Mouse (Mus musculus) ES-CJ7 (cell line): ENCODE measurements at regions not wholly inside any gene's neighbourhood (a gene's known extent, or its start where the extent isn't known, plus 50 kb on each side); places are given as distances from the start of the nearest gene placed in this dataset.
"Not testable (repeated sequence)": the region's sequence is repeated elsewhere in the genome, so short reads cannot be mapped to it uniquely, and the experiment has no call there.

ENCODE experiments used
- DNase-seq: peaks from one replicate; pipeline ENCODE4 v3.0.0; 2011; ENCODE audit warnings: low read depth, low spot score

DNA sequence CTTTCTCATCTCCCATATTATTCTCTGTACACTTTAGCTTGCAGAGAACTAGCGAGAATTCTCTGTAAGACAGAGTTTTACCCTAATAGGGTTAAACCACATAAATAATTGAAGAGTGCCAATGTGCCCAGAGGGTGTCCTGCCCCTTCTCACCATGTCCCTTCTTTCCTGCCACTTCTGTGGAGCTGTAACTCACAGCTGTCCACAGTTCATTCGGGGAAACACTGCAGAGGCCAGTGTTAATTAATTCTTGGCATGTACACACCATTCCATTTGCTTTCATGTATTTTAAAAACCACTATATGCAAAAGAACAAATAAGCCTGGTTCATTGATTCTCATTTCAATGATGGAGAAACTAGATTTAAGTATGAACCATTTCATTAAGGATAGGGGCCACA, 787.8 kb downstream of the Ets1 start:
- DNase-seq = no peak

DNA sequence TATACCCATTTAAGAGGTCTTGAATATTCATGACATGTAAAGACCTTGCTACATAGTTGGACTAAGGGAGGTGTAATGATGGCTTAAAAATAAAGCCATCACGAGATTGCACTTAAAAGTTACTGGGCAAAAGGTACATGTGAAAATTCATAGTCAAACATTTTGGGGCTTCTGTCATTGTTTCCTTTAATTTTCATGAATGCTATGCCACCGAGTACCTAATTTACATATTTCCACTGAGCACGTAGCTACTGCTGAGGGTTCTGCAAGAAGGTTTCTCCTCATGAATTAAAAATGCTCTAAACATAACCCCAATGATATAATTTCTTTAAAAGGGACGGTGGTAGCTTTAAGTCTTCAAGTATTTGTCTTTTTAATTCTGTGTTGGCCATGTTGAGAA, 800.4 kb downstream of the Ets1 start:
- no peak for DNase-seq

DNA sequence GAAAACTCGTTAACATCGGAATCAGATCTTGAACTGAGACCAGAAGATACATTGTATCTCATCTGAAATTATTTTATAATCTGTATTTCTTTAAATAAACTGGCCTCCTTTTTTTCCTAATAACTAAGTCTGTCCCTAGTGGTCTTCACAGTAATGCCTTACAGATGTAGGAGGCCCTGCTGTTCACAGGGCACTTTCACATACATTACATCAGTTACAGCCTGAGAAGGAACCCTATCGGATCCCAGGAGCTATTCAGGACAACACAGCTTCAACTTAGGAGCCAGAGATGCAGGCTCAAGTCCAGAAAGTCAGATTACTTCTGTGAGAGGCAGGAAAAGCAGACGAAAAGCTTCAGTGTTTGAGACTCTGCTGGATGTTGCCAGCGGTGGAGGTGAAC, 806.2 kb downstream of the Ets1 start:
- no peak for DNase-seq

DNA sequence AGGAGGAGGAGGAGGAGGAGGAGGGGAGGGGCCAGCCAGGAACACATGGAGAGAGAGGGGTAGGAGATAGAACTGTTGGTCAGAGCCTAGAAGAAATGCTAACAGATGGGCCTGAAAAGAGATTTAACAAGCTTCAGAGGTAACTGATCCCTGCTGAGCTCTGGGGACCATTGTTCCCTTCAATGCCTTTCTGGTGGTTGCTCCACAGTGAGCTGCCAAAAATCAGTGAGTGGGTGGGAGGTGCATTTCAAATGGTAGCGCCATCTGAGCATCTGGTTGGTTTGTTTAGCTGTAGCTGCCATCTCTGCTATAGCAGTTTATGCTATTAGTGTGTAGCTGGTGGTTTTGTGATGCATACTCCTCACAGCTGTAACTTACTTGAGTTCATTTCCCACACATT, 809.9 kb downstream of the Ets1 start:
- DNase-seq = no peak

DNA sequence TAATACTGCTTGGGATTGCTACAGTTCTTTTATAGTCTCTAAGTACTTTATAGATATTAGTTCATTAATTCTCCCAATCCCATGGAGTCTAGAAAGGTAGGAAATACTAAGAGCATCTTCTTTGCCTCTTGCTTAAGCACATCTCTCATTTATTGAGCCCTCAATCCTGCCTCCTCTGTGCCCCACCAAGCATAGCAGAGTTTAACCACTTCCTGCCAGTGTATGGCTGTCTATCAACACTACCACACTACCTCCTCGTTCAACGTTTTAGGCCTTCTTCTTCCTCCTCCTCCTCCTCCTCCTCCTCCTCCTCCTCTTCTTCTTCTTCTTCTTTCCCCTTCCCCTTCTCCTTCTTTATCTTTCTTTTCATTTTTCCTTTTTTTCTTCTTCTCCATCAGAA, 839.1 kb downstream of the Ets1 start:
- no peak for DNase-seq

DNA sequence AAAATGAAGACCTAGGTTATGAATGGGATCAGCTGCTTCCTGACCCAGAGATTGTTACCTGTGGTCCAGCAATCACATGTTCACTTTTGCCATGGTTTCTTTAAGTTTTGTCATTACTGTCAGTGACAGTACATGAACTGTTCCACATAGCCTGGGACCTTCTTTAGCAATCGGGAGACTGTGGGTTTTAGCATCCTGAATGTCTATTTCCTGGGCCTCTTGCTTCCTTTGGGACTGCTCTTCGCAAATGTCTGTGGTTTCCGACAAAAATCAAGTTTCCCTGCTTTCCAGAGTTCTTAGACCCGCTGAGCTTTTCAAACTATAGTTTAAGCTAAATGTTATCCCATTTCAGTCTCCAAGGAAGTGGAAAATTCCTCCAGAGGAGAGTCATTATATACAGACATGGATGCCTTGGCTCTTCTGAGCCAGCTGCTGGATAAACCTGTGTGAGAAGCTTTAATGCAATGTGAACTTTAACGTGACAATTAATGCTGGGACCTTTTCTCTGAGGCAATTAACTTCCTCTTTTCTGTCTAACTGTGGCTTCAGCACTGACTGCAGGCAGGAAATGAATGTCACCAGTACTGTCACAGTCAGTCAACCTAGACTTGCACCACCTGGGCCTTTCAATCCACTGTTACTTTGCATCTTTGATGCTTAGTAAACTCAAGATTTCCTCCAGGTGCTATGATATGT, 847.0 kb downstream of the Ets1 start:
- DNase-seq = no peak

DNA sequence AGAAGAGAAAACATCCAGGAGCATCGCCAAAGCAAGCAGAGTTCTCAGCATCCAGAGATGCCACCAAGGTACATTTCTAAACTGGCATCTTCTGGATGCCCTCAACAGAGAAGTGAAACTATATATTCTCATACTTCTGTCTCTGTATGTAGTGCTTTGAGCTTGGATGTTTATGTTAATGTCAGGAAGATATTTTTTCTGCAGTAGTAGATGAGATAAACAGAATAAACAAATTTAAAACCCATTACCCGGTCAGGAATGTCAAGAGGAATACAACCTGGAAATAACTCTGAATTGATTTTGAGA, 847.5 kb downstream of the Ets1 start:
- DNase-seq = no peak

DNA sequence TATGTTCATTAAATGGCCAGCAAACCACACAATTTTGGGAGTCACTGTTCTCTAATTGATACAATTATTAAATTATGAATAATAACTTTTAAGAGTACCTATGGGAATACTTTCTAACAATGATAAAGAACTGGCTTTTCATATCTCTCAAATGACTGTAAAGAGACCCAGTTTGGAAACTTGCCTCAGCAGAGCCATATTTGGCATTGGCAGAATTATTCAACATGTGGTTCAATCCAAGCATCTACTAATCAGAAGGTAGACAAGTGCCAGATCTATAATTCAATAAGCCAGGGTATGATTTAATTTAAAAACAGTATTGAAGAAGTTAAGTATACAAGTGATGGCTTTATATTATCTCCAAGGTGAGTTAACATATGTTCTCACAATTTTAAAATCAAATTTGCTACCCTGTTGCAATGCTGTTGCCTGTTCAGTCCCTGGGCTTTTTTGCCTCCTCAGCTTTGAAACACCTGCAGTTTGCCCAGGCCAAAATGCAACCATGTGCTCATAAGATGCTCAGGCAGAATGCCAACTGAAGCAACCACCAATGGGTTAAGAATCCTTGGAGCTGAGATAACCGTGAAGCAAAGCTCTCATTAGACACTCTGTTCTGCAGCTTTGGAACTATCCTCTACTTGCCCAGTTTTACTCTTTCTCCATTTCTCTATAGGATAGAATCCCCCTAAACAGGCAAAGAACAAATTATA, 897.2 kb downstream of the Ets1 start:
- DNase-seq = no peak

DNA sequence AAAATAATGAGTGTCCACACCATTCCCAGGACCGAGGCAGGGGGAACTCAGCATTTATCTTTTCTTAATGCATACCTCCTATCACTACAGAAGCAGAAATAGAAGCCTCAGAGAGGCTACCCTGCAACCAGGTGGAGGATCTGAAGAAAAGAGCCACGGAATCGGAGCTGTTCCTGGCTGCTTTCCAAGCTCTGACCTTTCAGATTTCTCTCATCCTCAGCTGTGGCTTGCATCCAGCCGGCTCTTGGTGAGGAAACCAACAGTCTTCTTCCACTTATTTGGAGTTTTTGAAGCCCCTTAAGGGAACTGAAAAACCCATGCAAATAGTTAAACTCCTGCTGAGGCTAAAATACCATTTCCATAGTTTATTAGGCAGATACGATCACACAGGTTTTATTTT, 907.3 kb downstream of the Ets1 start:
- no peak for DNase-seq

DNA sequence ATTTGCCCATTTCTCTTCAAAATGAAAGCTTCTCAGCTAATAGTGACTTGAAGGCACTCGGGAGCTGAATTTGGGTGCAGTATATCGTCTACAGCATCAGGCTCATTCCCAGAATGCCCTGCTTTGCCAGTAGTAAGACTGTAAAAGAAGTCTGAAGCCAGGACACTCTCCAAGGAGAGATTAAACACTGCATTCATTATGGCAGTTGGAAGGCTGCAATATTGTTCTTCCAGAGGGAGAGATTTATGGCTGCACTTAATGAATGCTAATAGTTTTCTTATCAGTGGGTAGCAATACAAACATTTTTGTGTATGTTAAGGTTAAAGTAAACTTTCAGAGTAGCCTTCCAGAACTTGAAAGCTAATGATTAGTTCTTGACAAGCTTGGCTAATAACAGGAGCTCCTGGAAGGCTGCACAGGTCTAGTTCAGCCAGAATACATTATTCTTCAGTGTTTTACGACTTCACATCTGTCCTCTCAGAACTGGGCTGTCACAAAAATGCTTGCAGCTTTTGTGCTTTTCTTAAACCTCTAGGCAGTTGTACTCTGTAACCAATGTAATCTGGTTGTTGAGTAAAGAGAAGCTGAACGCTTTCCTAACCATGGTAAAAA, 910.2 kb downstream of the Ets1 start:
- no peak for DNase-seq

DNA sequence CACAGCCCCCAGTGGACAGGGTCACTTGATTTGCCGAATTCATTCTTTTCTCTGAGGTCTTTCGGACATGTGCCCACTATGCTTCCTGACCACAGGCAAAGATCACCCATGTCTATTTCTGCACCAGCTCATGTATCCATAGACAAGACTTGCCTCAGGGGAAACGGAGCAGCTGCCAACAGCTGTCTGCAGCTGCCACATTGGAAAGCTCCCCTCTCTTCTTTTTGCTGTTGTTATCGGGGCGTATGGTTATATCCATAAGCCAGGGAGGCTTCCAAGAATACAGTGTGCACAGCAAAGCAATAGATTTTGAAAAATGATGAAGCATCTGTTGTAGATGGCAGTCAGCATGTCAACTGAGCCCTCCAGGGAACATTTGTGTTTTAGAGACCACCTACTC, 913.4 kb downstream of the Ets1 start:
- DNase-seq = no peak

DNA sequence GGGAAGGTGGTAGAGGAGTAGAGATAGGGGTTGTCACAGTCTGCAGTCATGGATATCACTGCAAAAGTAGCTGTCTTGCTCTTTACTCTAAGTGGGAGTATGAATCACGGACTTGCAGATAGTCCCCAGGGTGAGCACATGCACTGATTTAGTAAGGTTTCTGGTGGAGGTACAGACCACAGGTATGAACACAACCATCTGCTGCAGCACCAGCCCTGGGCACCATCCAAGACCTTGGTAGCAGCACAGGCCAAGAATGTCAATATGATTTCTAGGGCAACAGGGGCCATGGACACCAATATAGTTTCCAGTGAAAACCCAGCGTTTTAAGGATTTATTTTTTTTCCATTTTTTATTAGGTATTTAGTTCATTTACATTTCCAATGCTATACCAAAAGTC, 913.7 kb upstream of the Kirrel3 start:
- DNase-seq = no peak

DNA sequence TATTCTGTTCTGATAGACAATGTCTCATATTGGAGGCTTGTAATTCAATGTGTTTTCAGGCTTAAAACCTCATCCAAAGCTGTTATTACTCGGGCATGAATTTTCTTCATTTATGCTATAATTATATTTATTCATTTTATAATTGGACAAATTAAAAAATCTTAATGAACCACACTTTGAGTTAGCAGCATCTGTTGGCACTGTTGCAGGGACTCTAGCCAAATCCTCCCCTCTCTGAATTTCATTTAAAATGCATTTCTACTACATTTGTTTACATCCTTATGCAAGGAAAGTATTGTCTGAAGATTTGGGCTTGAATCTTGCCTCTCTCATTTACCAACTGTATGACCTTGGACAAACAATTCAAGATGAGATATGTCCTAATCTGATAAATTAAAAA, 874.2 kb upstream of the Kirrel3 start:
- no peak for DNase-seq

DNA sequence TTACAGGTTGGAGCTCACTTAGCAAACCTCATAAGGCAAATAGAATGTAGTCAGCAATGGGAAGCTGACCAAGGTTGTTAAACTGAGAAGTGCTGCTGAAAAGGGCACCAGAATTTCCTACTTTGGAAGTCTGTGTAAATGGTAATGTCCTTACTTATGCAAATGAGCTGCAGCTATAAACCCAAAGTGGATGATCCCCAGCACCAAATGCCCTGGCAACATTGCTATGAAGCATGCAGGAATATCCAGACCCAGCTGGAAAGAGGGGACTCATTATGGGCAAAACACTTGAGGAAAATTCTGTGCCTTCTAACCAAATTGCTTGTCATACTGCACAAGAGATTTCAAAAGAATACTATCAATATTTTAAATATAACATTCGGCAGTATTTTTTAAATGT, 861.3 kb upstream of the Kirrel3 start:
- no peak for DNase-seq

DNA sequence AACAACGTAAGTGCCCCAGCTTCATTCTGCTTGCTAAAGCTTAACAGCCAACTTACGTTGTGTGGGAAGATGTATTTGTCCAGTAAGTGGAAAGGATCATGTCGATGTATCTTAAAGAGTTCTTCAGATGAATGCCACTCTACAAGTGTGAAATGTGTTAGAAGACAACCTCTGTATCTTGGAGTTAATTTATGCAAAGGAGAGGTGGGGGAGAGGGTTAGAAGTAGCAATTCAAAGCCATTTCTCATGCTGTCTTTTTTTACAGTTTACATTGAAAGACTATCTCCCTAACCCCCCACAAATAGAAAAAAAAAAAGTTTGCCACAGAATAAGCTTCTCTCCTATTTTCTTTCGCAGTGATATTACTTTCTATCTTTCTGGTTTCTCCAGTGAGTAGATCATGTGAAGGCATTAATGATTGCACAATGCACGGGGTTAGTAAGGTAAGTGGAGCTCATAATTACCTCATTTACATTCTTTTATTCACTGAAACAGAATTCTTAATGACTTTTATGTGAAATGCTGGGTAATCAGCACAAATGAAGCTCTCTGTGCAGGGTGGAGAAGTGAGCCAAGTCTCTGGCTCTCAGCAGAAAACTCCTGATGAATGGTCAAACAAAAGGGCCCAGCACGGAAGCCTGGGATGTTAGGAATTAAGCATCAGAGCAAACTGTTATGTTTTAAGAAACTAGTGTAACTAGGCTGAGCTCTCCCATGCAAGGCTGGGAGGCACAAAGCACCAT, 855.8 kb upstream of the Kirrel3 start:
- no peak for DNase-seq

DNA sequence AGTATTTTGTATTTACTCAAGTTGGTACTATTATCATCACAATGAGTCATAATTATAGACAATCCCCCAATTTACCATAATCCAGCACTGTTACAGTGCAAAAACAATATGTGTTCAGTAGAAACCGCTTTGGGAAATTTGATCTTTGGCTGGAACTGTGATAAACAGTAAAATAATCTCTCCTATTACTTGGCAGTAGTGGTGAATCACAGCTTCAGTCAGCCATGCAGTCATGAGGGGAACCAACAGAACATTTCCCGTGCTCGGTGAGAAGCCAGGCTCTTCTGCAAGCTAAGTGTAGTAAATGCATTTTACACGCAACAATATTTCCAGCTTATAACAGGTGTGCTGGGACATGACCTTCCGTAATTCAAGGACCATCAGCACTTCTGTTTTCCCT, 822.7 kb upstream of the Kirrel3 start:
- DNase-seq = no peak

DNA sequence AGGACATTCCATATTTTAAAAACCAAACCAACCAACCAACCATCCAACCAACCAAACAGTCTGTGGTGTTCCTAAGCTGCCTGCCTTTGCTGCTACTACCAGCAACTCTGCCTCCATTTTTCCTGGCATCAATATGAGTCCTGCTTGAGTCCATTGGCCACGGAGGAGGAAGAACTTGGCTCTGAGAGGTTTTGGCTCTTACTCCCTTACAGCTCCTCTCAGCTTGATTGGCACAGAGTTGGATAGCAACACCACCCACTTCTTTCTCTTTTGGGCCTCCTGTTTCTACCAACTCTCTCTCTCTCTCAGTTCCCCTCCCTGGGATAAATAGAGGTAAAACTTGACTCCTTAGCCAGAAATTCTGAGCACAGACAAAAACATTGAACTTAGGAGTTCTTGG, 804.6 kb upstream of the Kirrel3 start:
- no peak for DNase-seq

DNA sequence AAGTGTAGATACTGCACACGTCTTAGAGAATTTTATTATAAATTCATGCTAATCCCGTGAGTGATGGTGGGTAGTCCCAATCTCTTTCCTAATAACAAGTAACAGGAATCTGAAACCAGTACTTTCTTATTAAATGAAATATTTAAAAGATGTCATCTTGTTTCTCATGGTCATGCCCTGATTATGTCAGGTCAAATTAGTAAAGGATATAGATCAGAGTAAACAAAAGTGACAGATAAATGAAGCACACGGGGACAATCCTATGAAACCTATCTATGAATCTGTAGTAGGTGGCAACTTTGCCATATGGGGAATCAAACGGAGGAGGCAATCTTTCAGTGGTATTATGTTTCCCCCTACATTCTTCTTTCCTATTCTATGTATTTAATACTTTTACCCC, 794.0 kb upstream of the Kirrel3 start:
- no peak for DNase-seq

DNA sequence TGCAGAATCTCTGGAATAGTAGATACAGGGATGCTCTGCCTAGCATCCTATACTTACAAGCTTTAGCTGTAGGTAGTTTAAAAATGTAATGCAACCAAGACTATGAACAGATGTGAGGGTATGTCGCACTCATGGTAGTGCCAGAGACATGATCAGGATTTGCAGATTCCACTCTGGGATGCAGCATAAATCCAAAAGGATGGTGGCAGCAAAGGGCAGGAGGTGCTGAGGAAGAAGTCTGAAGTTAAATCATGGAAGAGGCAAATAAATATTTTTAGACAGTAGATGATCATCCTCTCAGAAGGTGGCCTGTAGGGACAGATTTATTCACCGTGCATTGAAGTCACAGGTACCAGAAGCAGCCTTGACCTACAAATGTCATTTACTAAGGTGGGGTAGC, 768.1 kb upstream of the Kirrel3 start:
- DNase-seq = no peak

DNA sequence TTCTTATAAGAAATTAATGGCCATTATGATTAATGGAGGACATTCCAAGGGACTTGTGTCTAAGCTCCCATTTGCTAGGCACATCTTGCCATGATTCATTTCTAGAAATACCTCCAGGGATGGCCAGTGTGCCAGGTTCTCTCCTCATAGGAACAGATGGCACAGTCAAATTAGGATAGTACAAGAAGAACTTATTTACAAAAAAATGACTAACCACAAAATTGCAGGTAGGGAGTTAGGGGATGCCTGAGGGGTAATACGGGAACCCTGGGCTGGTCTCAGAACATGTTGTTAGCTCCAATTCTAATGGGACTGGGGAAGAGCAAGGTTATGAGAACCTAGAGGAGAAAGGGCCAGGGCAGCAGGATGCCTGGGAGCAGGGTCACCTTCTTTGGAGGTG, 760.9 kb upstream of the Kirrel3 start:
- DNase-seq = no peak

DNA sequence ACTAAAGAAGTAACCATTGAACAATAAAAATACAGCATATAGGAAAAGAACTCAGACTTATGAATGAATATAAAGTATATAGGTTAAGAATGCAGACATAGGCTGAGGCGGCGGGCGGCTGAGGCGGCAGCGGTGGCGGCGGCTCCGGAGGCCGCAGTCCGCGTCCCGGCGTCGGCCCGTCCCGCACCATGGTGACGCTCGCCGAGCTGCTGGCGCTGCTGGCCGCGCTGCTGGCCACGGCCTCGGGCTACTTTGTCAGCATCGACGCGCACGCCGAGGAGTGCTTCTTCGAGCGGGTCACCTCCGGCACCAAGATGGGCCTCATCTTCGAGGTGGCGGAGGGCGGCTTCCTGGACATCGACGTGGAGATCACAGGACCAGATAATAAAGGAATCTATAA, 757.6 kb upstream of the Kirrel3 start:
- DNase-seq = not testable (repeated sequence)

DNA sequence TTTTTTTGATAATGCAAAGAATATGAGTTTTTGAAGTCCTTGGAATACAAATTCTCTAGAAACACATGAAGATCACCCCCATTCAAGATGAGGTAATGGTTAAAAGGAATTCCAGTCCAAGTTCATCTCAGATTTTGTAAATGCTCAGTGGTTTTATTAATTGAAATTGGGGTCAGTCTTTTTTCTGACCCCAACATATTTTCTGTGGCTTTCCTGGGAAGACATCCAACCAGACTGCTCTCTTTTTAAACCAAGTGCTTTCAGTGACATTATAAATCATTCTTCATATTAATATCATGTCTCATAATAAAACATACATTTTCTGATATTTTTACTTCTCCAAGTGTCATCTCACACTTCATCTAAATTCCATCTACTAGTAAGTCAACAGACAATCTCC, 725.0 kb upstream of the Kirrel3 start:
- DNase-seq = no peak

DNA sequence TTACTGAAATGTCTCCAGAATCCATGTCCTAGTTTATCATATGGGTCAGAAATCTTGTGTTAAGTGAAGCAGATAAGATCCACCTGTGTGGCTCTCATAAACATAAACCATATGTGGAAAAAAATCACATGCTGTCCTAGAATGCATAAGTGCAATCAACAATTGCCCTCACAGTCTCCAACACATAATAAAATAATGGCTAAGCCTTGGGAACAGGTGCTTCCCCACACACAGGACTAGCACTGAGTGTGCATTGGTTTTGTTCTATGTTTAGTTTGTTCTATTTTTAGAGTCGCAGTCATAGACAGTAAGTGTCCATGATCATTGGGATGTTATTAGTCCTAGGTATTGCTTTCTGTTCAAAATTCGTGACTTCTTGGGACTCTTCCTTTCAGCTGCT, 719.5 kb upstream of the Kirrel3 start:
- no peak for DNase-seq
